Comparison of ENCODE assay signal across 9 mouse cellular contexts in the genomic region with DNA sequence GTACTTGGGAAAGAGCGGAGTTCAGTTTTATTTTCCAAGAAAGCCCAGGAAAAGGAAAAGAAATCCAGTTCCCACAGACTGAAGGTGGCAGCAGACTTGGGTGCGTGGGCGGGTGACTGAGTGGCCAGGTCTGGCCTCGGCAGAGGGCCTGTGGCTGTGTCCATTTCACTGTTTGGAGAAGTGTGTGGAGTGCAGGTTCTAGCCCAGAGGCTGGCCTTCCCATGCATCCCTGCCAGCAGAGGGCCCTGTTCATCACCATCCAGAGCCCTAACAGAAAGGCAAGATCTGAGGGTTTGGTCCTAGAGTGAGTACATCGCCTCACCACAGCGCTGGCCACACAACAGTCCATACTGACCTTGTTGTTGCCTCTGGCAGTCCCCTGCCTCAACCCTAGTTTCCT. TPM values are rescaled to one million over a fixed set of nuclear protein-coding genes. Genes with fewer than 3 reads are reported as not detected.
DNase-seq lines count a peak whose midpoint lies in the region; ATAC-seq and TF ChIP-seq lines count a peak whose summit lies in the region.
"Had no signal": no experiment of that assay in that cellular context is flagged by ENCODE, and none has a peak within 500 bp of the region (broad histone marks: within the 10 kb centered on the region; RNA-seq: fewer than 3 reads in every experiment).

No protein-coding gene starts in this region.

- H3K4me3 ChIP-seq in intestine, embryonic 14.5 days (ENCODE audit: low read depth, low read length): no peak overlapping the region
- H3K4me3 ChIP-seq in intestine, embryonic 15.5 days (replicated peaks): no peak overlapping the region
- H3K4me3 ChIP-seq in myocyte: no peak overlapping the region
- no peak overlapping the region for H3K4me3 ChIP-seq in neural tube, embryonic 15.5 days (replicated peaks)
- no peak overlapping the region for H3K4me3 ChIP-seq in forebrain, embryonic 10.5 days

- peaks cover 5% of the 10 kb centered on the region for H3K79me2 ChIP-seq in myocyte (ENCODE audit: control insufficient read depth, insufficient read depth)

- 0 out of 2 replicates have a peak overlapping the region, but pooled peaks have one; percentile 6 for H3K9ac ChIP-seq in intestine, embryonic 14.5 days (ENCODE audit: low read length)
- H3K9ac ChIP-seq in intestine, embryonic 15.5 days: no peak overlapping the region
- H3K9ac ChIP-seq in neural tube, embryonic 15.5 days (replicated peaks): no peak overlapping the region

- H3K9me3 ChIP-seq in intestine, embryonic 14.5 days (ENCODE audit: control insufficient read depth, low read length): no peaks in the 10 kb centered on the region
- no peaks in the 10 kb centered on the region for H3K9me3 ChIP-seq in intestine, embryonic 15.5 days
- no peaks in the 10 kb centered on the region for H3K9me3 ChIP-seq in neural tube, embryonic 15.5 days (replicated peaks)
- no peaks in the 10 kb centered on the region for H3K9me3 ChIP-seq in forebrain, embryonic 10.5 days

- no peak overlapping the region for H3ac ChIP-seq in myocyte (ENCODE audit: control insufficient read depth, insufficient read length)

- no peak for ATAC-seq in intestine, embryonic 14.5 days (replicated peaks; ENCODE audit: low FRiP score, low TSS enrichment, low read depth)
- ATAC-seq in intestine, embryonic 15.5 days: no peak
- ATAC-seq in neural tube, embryonic 15.5 days (ENCODE audit: low FRiP score): no peak

- no peak overlapping the region for H3K4me2 ChIP-seq in intestine, embryonic 14.5 days (ENCODE audit: low read length)
- H3K4me2 ChIP-seq in intestine, embryonic 15.5 days (replicated peaks): no peak overlapping the region
- no peak overlapping the region for H3K4me2 ChIP-seq in myocyte (ENCODE audit: low read depth)
- H3K4me2 ChIP-seq in neural tube, embryonic 15.5 days: no peak overlapping the region

- TF ChIP-seq POLR2A in myocyte (IDR thresholded peaks at IDR 0.05; ENCODE audit: insufficient read length, low read depth): peak; percentile 26

- H3K27me3 ChIP-seq in intestine, embryonic 14.5 days (replicated peaks; ENCODE audit: control insufficient read depth, insufficient read depth, low read length): no peaks in the 10 kb centered on the region
- no peaks in the 10 kb centered on the region for H3K27me3 ChIP-seq in intestine, embryonic 15.5 days (replicated peaks)
- peaks cover 3% of the 10 kb centered on the region for H3K27me3 ChIP-seq in myocyte (ENCODE audit: control insufficient read depth, insufficient read depth, insufficient read length)
- no peaks in the 10 kb centered on the region for H3K27me3 ChIP-seq in neural tube, embryonic 15.5 days (replicated peaks)
- no peaks in the 10 kb centered on the region for H3K27me3 ChIP-seq in forebrain, embryonic 10.5 days (ENCODE audit: poor library complexity, severe bottlenecking)

- WGBS in intestine, embryonic 14.5 days: 91% methylated on average over 6 of the region's 6 CpGs
- WGBS in intestine, embryonic 15.5 days: 80% methylated on average over 6 of the region's 6 CpGs
- 90% methylated on average over 6 of the region's 6 CpGs for WGBS in neural tube, embryonic 15.5 days
- 88% methylated on average over 6 of the region's 6 CpGs for WGBS in forebrain, embryonic 10.5 days

- peaks cover 11% of the 10 kb centered on the region for H3K4me1 ChIP-seq in intestine, embryonic 14.5 days (replicated peaks; ENCODE audit: control insufficient read depth, insufficient read depth, low read length)
- H3K4me1 ChIP-seq in intestine, embryonic 15.5 days (replicated peaks): peaks cover 11% of the 10 kb centered on the region; the same call in 1 of the 2 replicates
- peaks cover 34% of the 10 kb centered on the region for H3K4me1 ChIP-seq in neural tube, embryonic 15.5 days
- H3K4me1 ChIP-seq in forebrain, embryonic 10.5 days: peaks cover 36% of the 10 kb centered on the region

- DNase-seq in intestine, embryonic 14.5 days (ENCODE audit: low spot score): no peak
- peak; percentile 53 for DNase-seq in testis, postnatal 10 days (ENCODE audit: low spot score)
- DNase-seq in testis, postnatal 14 days (ENCODE audit: low spot score): no peak
- DNase-seq in adipocyte (ENCODE audit: low spot score): peak; percentile 24
- no peak for DNase-seq in forebrain, embryonic 10.5 days (ENCODE audit: extremely low spot score, low spot score)
- DNase-seq: heart, adult 11 months had no signal

- H3K27ac ChIP-seq in intestine, embryonic 14.5 days (ENCODE audit: low read depth): no peak overlapping the region
- H3K27ac ChIP-seq in intestine, embryonic 15.5 days: no peak overlapping the region
- no peak overlapping the region for H3K27ac ChIP-seq in neural tube, embryonic 15.5 days (replicated peaks)
- H3K27ac ChIP-seq in forebrain, embryonic 10.5 days: no peak overlapping the region

- peaks cover 60% of the 10 kb centered on the region for H3K36me3 ChIP-seq in intestine, embryonic 14.5 days (ENCODE audit: control insufficient read depth, insufficient read depth, low read length)
- peaks cover 35% of the 10 kb centered on the region for H3K36me3 ChIP-seq in intestine, embryonic 15.5 days
- peaks cover 18% of the 10 kb centered on the region for H3K36me3 ChIP-seq in myocyte (ENCODE audit: control insufficient read depth, insufficient read depth)
- peaks cover 59% of the 10 kb centered on the region for H3K36me3 ChIP-seq in neural tube, embryonic 15.5 days
- peaks cover 66% of the 10 kb centered on the region for H3K36me3 ChIP-seq in forebrain, embryonic 10.5 days (replicated peaks)

TF ChIP-seq in myocyte, 11 proteins besides CTCF, POLR2A, EP300 and RAD21:
- TF ChIP-seq CEBPB (IDR thresholded peaks at IDR 0.05; ENCODE audit: insufficient read depth, poor library complexity, severe bottlenecking): no peak
- no peak for TF ChIP-seq MAX (IDR thresholded peaks at IDR 0.05; ENCODE audit: low read depth)
- peak; percentile 84 for TF ChIP-seq POLR2AphosphoS2 (IDR thresholded peaks at IDR 0.05; ENCODE audit: insufficient read length, low read depth)
- TF ChIP-seq SRF (IDR thresholded peaks at IDR 0.05; ENCODE audit: control insufficient read depth, insufficient read length, low read depth): no peak

RNA-seq across cellular contexts. Expression of a gene that starts 2.4 kb away (rescaled TPM):
- polyA plus RNA-seq in intestine, embryonic 14.5 days (2014; fragmentation: Nextera tagmentation; extraction: Ambion mirVana): 6.5 and 8.9 TPM in 2 replicates
- 23.3 and 26.0 TPM in 2 replicates for polyA plus RNA-seq in intestine, embryonic 15.5 days (2015; fragmentation: Nextera tagmentation; extraction: Ambion mirVana)
- polyA plus RNA-seq in myocyte (2012; fragmentation: generic; extraction: Trizol): 12.4 TPM
- polyA plus RNA-seq in neural tube, embryonic 15.5 days (2015; fragmentation: Nextera tagmentation; extraction: Ambion mirVana): 22.3 and 23.5 TPM in 2 replicates
- polyA plus RNA-seq in forebrain, embryonic 10.5 days (2016; fragmentation: Nextera tagmentation; extraction: Ambion mirVana): 22.2 TPM in 2 replicates

RNA-seq across cellular contexts. Expression of a gene that starts 12.6 kb away (rescaled TPM):
- polyA plus RNA-seq in intestine, embryonic 14.5 days (2014; fragmentation: Nextera tagmentation; extraction: Ambion mirVana): 12.8 and 13.3 TPM in 2 replicates
- 19.9 and 21.2 TPM in 2 replicates for polyA plus RNA-seq in intestine, embryonic 15.5 days (2015; fragmentation: Nextera tagmentation; extraction: Ambion mirVana)
- 0.06 TPM for polyA plus RNA-seq in myocyte (2012; fragmentation: generic; extraction: Trizol)
- 16.0 and 18.7 TPM in 2 replicates for polyA plus RNA-seq in neural tube, embryonic 15.5 days (2015; fragmentation: Nextera tagmentation; extraction: Ambion mirVana)
- 0.43 and 0.64 TPM in 2 replicates for polyA plus RNA-seq in forebrain, embryonic 10.5 days (2016; fragmentation: Nextera tagmentation; extraction: Ambion mirVana)

RNA-seq across cellular contexts. Expression of a gene that starts 17.0 kb away (rescaled TPM):
- polyA plus RNA-seq in intestine, embryonic 14.5 days (2014; fragmentation: Nextera tagmentation; extraction: Ambion mirVana): 188 and 191 TPM in 2 replicates
- 194 and 205 TPM in 2 replicates for polyA plus RNA-seq in intestine, embryonic 15.5 days (2015; fragmentation: Nextera tagmentation; extraction: Ambion mirVana)
- polyA plus RNA-seq in myocyte (2012; fragmentation: generic; extraction: Trizol): 117 TPM
- polyA plus RNA-seq in neural tube, embryonic 15.5 days (2015; fragmentation: Nextera tagmentation; extraction: Ambion mirVana): 130 and 139 TPM in 2 replicates
- 133 and 137 TPM in 2 replicates for polyA plus RNA-seq in forebrain, embryonic 10.5 days (2016; fragmentation: Nextera tagmentation; extraction: Ambion mirVana)

RNA-seq across cellular contexts. Expression of a gene that starts 17.2 kb away (rescaled TPM):
- 3.8 and 5.5 TPM in 2 replicates for polyA plus RNA-seq in intestine, embryonic 14.5 days (2014; fragmentation: Nextera tagmentation; extraction: Ambion mirVana)
- polyA plus RNA-seq in intestine, embryonic 15.5 days (2015; fragmentation: Nextera tagmentation; extraction: Ambion mirVana): 3.0 and 3.9 TPM in 2 replicates
- 2.6 TPM for polyA plus RNA-seq in myocyte (2012; fragmentation: generic; extraction: Trizol)
- 6.4 and 6.7 TPM in 2 replicates for polyA plus RNA-seq in neural tube, embryonic 15.5 days (2015; fragmentation: Nextera tagmentation; extraction: Ambion mirVana)
- polyA plus RNA-seq in forebrain, embryonic 10.5 days (2016; fragmentation: Nextera tagmentation; extraction: Ambion mirVana): 4.5 and 6.8 TPM in 2 replicates

Comparison
In these comparisons a context has a peak if more than half of its experiments do, and no peak if none do; other contexts are left out.
1. DNase-seq: peak in testis, postnatal 10 days (single experiment) and adipocyte (single experiment); none in intestine, embryonic 14.5 days (single experiment), testis, postnatal 14 days (single experiment) and forebrain, embryonic 10.5 days (single experiment).